Mouse (Mus musculus): Measurements from ENCODE around the gene Fos. TPM values are rescaled to one million over a fixed set of nuclear protein-coding genes. Genes with fewer than 3 reads are reported as not detected.

Gene Fos
- total RNA-seq, 4 experiments from 2014 or later: 5.8 to 37.3 (median 25.8) TPM

GRCm38 (mm10) chr12:85461913-85462663 lies 11.6 kb upstream of the Fos start:
- DNase-seq (ENCODE audit: low spot score in 2 of 2): no peak

GRCm38 (mm10) chr12:85462802-85463201 lies 10.9 kb upstream of the Fos start:
- DNase-seq (ENCODE audit: low spot score in 2 of 2): no peak

GRCm38 (mm10) chr12:85464431-85464830 lies 9.3 kb upstream of the Fos start:
- DNase-seq (ENCODE audit: low spot score in 2 of 2): no peak

- DNase-seq (ENCODE audit: low spot score in 2 of 2): no peak
These were observed 8.8 kb upstream of the Fos start for GRCm38 (mm10) chr12:85464902-85465301.

GRCm38 (mm10) chr12:85467854-85468253 lies 5.8 kb upstream of the Fos start:
- peak in 1 of 2 experiments; percentile 78 for DNase-seq (ENCODE audit: low spot score in 2 of 2)

GRCm38 (mm10) chr12:85468666-85469065 lies 5.0 kb upstream of the Fos start:
- DNase-seq (ENCODE audit: low spot score in 2 of 2): no peak

- DNase-seq (ENCODE audit: low spot score in 2 of 2): peak in 1 of 2 experiments; percentile 51
These were observed 1.6 kb upstream of the Fos start for GRCm38 (mm10) chr12:85471920-85472655.

GRCm38 (mm10) chr12:85472656-85473410 lies 857 bp upstream of the Fos start:
- DNase-seq (ENCODE audit: low spot score in 2 of 2): no peak

GRCm38 (mm10) chr12:85474298-85475231 lies 875 bp downstream of the Fos start:
- DNase-seq (ENCODE audit: low spot score in 2 of 2): peak; percentile 62 to 68

GRCm38 (mm10) chr12:85475232-85475919 lies 1.7 kb downstream of the Fos start:
- no peak for DNase-seq (ENCODE audit: low spot score in 2 of 2)

GRCm38 (mm10) chr12:85475920-85476828 lies 2.5 kb downstream of the Fos start:
- no peak for DNase-seq (ENCODE audit: low spot score in 2 of 2)

- no peak for DNase-seq (ENCODE audit: low spot score in 2 of 2)
These were observed 3.5 kb downstream of the Fos start for GRCm38 (mm10) chr12:85477219-85477618.

GRCm38 (mm10) chr12:85477804-85478203 lies 4.1 kb downstream of the Fos start:
- no peak for DNase-seq (ENCODE audit: low spot score in 2 of 2)

- DNase-seq (ENCODE audit: low spot score in 2 of 2): no peak
These were observed 5.0 kb downstream of the Fos start for GRCm38 (mm10) chr12:85478696-85479095.

GRCm38 (mm10) chr12:85479190-85479589 lies 5.5 kb downstream of the Fos start:
- DNase-seq (ENCODE audit: low spot score in 2 of 2): no peak

- no peak for DNase-seq (ENCODE audit: low spot score in 2 of 2)
These were observed 9.5 kb downstream of the Fos start for GRCm38 (mm10) chr12:85483155-85483554.

- DNase-seq (ENCODE audit: low spot score in 2 of 2): no peak
These were observed 11.0 kb downstream of the Fos start for GRCm38 (mm10) chr12:85484655-85485054.

GRCm38 (mm10) chr12:85485890-85486765 lies 12.4 kb downstream of the Fos start:
- peak; percentile 88 to 92 for DNase-seq (ENCODE audit: low spot score in 2 of 2)
